Mouse (Mus musculus) T-helper 1 cell (primary cell): ENCODE results near the gene Gm42878.
"Not testable (repeated sequence)": the region's sequence is repeated elsewhere in the genome, so short reads cannot be mapped to it uniquely, and the experiment has no call there.

Experiments used
- in situ Hi-C: fragments of 300-600 bp; cut with MboI, MseI; formaldehyde crosslinking; loops from one replicate; pipeline ENCODE4 v1.15.1; 2025; ENCODE audit warnings: high pct_unique_total_duplicates

Gene Gm42878

GRCm38 (mm10) chr5:121564468-121564895, 19.2 kb upstream of the Gm42878 start:
- in situ Hi-C loops, result no loop called here

- in situ Hi-C loops, result no loop called here
Observed at GRCm38 (mm10) chr5:121562436-121562835, 17.2 kb upstream of the Gm42878 start.

GRCm38 (mm10) chr5:121549196-121549595, 3.9 kb upstream of the Gm42878 start:
- in situ Hi-C loops, result no loop called here

GRCm38 (mm10) chr5:121547084-121547483, 1.8 kb upstream of the Gm42878 start:
- in situ Hi-C loops, result no loop called here

- in situ Hi-C loops, result no loop called here
Observed at GRCm38 (mm10) chr5:121546530-121546895, 1.2 kb upstream of the Gm42878 start.

GRCm38 (mm10) chr5:121545793-121546529, 679 bp upstream of the Gm42878 start, which contains the start of gene Mapkapk5:
Gene Mapkapk5 (minus strand): TSS chr5:121545905.
- in situ Hi-C loops, result no loop called here

GRCm38 (mm10) chr5:121543370-121543769, 1.9 kb downstream of the Gm42878 start:
- in situ Hi-C loops, result no loop called here

GRCm38 (mm10) chr5:121541235-121541634, 4.0 kb downstream of the Gm42878 start:
- in situ Hi-C loops, result no loop called here

- in situ Hi-C loops, result no loop called here
Observed at GRCm38 (mm10) chr5:121540066-121540465, 5.2 kb downstream of the Gm42878 start.

- in situ Hi-C loops, result no loop called here
Observed at GRCm38 (mm10) chr5:121537588-121537987, 7.7 kb downstream of the Gm42878 start.

- in situ Hi-C loops, result no loop called here
Observed at GRCm38 (mm10) chr5:121536921-121537555, 8.2 kb downstream of the Gm42878 start.

GRCm38 (mm10) chr5:121535116-121535515, 10.2 kb downstream of the Gm42878 start:
- in situ Hi-C loops, result no loop called here

- in situ Hi-C loops, result no loop called here
Observed at GRCm38 (mm10) chr5:121534521-121534920, 10.8 kb downstream of the Gm42878 start.

GRCm38 (mm10) chr5:121526961-121527360, 18.3 kb downstream of the Gm42878 start:
- in situ Hi-C loops, result no loop called here

- in situ Hi-C loops, result no loop called here
Observed at GRCm38 (mm10) chr5:121526526-121526925, 18.8 kb downstream of the Gm42878 start.

GRCm38 (mm10) chr5:121525774-121526450, 19.4 kb downstream of the Gm42878 start:
- in situ Hi-C loops, result no loop called here

- in situ Hi-C loops, result not testable (repeated sequence)
Observed at GRCm38 (mm10) chr5:121519758-121520157, 25.5 kb downstream of the Gm42878 start.

GRCm38 (mm10) chr5:121518983-121519382, 26.3 kb downstream of the Gm42878 start:
- in situ Hi-C loops, result no loop called here

GRCm38 (mm10) chr5:121510009-121510408, 35.3 kb downstream of the Gm42878 start:
- in situ Hi-C loops, result no loop called here

- in situ Hi-C loops, result no loop called here
Observed at GRCm38 (mm10) chr5:121506846-121507245, 38.4 kb downstream of the Gm42878 start.

- in situ Hi-C loops, result no loop called here
Observed at GRCm38 (mm10) chr5:121503231-121503630, 42.1 kb downstream of the Gm42878 start, which contains the start of gene Adam1b. Gene Adam1b (minus strand): TSS chr5:121503435.

GRCm38 (mm10) chr5:121501424-121501996, 43.8 kb downstream of the Gm42878 start:
- in situ Hi-C loops, result not testable (repeated sequence)
